Mouse (Mus musculus) thymus, adult 18-20 months (tissue): ENCODE results near the gene Dctn5.
A peak's percentile ranks its signal among the peaks of the same experiment; 100 is the strongest.

Source experiments
- DNase-seq, 2 experiments: peaks; one replicate each; pipeline ENCODE4 v3.0.0; 2022; ENCODE audit warnings: mixed read lengths in 2 of 2

The Dctn5 gene

GRCm38 (mm10) chr7:122163766-122164165 lies 30.9 kb downstream of the Dctn5 start:
- no peak for DNase-seq

- DNase-seq: no peak
These were observed 34.4 kb downstream of the Dctn5 start for GRCm38 (mm10) chr7:122167203-122167602.

GRCm38 (mm10) chr7:122170705-122171104 lies 37.9 kb downstream of the Dctn5 start:
- DNase-seq: no peak

GRCm38 (mm10) chr7:122171613-122172012 lies 38.8 kb downstream of the Dctn5 start:
- DNase-seq: no peak

- no peak for DNase-seq
These were observed 47.9 kb downstream of the Dctn5 start for GRCm38 (mm10) chr7:122180720-122181119.

GRCm38 (mm10) chr7:122184569-122184968 lies 51.7 kb downstream of the Dctn5 start:
- DNase-seq: no peak

GRCm38 (mm10) chr7:122186043-122186442 lies 53.2 kb downstream of the Dctn5 start, which contains the start of gene Ern2:
Gene Ern2, minus strand, starts transcription at chr7:122186207.
- no peak for DNase-seq

GRCm38 (mm10) chr7:122189484-122189883 lies 56.6 kb downstream of the Dctn5 start:
- no peak for DNase-seq

GRCm38 (mm10) chr7:122191097-122191496 lies 58.3 kb downstream of the Dctn5 start:
- DNase-seq: no peak

- DNase-seq: no peak
These were observed 61.1 kb downstream of the Dctn5 start for GRCm38 (mm10) chr7:122193919-122194318.

- no peak for DNase-seq
These were observed 63.9 kb downstream of the Dctn5 start for GRCm38 (mm10) chr7:122196771-122197170.

- DNase-seq: peak in 1 of 2 experiments; percentile 11
These were observed 64.5 kb downstream of the Dctn5 start for GRCm38 (mm10) chr7:122197306-122197705.
